Mouse (Mus musculus) embryo, embryonic 11 days (tissue): ENCODE data around the gene Jag1.

Experiments used
- DNase-seq: peaks from one replicate; pipeline ENCODE4 v3.0.0-alpha.2; 2015

The Jag1 gene

GRCm38 (mm10) chr2:137099211-137099734 lies 17.2 kb downstream of the Jag1 start:
- peak; percentile 66 for DNase-seq

GRCm38 (mm10) chr2:137098269-137099035 lies 18.0 kb downstream of the Jag1 start:
- no peak for DNase-seq

- no peak for DNase-seq
Observed at GRCm38 (mm10) chr2:137096981-137097460, 19.4 kb downstream of the Jag1 start.

DNA sequence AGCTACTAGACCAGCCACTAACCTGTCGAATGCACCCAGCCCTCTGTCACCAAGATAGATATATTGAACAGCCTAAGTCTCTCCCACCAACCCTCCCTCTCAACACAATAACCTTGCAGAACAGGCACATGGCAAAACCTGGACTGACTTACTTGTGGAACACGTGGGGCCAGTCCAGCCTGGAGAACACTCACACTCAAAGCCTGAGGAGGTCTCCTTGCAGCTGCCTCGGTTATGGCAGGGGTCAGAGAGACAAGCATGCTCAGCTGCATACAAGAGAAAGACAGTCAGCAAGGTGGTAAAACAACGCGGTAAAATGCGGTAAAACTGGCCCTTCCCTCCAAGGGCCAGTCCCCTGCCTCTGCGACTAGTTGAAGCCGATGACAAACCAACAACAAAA lies 22.1 kb downstream of the Jag1 start:
- DNase-seq = no peak

GRCm38 (mm10) chr2:137093298-137093630 lies 23.2 kb downstream of the Jag1 start:
- DNase-seq = no peak

- DNase-seq = no peak
Observed at GRCm38 (mm10) chr2:137092523-137093297, 23.7 kb downstream of the Jag1 start.

DNA sequence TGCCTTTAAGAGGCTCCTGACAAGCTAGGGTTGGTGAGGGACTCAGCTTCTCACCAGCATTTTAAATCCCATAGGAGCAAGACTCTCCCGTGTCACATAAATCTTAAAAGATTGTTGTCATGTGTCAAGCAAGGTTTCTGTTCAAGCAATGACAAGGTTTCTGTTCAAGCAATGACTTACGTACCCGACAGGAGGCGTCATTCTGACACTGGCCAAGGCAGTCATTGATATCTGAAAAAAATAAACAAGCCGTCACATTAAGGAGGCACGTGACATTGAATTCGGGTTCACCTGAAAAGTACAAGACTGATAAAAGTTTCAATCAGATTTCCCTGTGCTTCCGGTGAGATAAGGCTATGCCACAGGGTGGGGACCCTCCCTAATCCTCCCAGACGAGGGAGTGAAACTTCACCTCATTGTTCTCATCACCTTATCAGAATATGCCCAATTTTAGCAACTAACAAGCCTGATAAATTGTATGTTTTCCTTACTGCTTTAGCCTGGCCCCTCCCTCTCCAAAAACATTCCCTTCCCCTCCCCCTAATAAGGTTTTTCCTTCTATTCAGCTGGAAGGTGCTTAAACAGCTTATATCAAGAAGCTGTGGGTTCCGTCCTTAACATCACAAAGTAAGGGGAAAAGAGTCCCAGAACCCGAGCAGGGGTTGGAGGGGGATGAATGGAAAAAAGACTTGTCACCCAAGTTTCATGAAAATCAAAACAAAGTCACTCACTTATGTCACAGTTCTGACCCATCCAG lies 24.5 kb downstream of the Jag1 start:
- no peak for DNase-seq

GRCm38 (mm10) chr2:137087705-137088104 lies 28.7 kb downstream of the Jag1 start:
- DNase-seq = peak; percentile 75

DNA sequence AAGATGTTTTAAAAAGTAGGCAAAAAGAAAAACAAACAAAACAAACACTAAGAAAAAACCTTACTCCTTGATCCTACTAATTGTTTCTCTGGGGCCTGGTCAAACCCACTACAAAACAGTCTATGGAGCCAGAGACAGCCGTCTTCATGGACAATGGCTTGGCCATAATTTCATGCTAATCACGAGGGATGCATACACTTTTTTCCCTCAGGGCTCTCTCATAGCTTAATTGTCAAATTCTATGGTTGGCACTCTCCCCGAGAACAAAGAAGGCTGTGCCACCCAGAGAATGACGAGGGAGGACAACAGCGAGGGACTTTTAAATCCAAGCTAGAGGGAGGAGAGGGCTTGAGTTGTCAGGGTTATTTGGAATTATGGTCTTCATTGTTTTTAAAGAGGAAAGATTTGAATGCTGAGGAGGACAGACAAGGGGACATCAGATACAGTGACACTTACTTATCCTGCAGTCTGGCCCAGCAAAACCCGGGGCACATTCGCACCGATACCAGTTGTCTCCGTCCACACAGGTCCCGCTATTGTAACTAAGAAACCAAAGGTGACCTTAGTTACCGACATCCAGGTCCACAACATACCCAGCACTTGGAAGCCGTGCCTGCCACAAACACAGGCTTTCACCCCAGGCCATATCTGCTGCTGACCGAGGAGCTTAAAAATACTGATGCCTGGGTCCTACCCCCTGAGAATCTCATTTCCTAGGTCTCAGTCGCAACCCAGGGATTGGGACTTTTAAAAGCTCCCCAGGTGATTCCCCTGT lies 29.6 kb downstream of the Jag1 start:
- no peak for DNase-seq

DNA sequence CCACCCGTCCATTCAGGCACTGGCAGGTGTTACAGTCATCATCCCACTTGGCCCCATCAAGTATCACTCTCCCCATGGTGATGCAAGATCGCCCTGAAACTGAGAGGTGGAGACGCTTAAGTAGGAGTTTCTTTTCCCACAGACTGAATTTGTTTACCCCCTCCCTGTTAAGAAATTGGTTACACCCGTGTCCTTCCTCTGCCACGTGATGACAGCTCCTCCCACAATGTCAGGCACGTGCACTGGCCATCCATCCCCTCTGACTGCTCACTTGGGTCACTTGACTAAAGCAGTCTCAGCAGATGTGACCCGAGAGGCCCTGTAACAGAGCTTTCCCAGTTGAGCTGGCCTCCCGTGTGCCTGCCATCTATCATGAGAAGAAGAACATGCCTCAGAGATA lies 31.2 kb downstream of the Jag1 start:
- DNase-seq = no peak

- no peak for DNase-seq
Observed at GRCm38 (mm10) chr2:137082896-137083620, 33.4 kb downstream of the Jag1 start.

- no peak for DNase-seq
Observed at GRCm38 (mm10) chr2:137081001-137081400, 35.4 kb downstream of the Jag1 start.

GRCm38 (mm10) chr2:137080468-137080867 lies 36.0 kb downstream of the Jag1 start:
- no peak for DNase-seq

- DNase-seq = no peak
Observed at GRCm38 (mm10) chr2:137079721-137080320, 36.6 kb downstream of the Jag1 start.

DNA sequence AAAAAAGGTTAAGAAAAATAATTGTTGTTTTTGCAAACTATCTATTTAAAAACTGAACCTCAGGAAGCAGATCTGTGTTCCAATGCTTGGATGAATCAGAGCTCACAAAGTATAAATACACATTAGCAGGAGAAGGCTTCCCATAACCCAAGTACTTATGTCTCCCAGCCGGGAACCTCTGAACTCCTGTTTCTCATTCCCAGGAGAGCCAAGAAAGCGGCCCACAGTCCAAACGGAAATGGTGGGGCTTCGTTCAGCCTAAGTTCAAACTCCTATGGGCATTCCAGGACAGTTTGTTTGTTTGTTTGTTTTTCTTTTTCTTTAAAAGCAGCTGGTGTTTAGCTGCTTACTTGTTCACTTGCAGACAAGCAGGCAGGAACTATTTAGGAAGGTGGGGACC lies 37.7 kb downstream of the Jag1 start:
- no peak for DNase-seq

DNA sequence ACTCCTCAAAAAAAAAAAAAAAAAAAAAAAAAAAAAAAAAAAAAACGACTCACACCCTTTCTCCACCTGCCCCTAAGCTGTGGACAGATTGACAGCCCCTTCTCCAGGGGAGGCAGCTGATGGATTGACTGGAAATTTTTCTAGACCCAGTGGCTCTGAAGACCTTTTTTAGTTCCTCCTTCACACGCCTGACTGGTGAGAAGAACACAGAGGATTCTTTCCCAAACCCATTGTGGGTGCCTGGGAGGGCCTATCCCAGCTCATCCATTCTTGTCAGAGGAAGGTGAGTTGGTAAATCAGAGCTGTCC lies 42.2 kb downstream of the Jag1 start:
- no peak for DNase-seq

GRCm38 (mm10) chr2:137073473-137074312 lies 42.8 kb downstream of the Jag1 start:
- peak; percentile 56 for DNase-seq

GRCm38 (mm10) chr2:137067479-137068110 lies 48.8 kb downstream of the Jag1 start:
- DNase-seq = no peak

DNA sequence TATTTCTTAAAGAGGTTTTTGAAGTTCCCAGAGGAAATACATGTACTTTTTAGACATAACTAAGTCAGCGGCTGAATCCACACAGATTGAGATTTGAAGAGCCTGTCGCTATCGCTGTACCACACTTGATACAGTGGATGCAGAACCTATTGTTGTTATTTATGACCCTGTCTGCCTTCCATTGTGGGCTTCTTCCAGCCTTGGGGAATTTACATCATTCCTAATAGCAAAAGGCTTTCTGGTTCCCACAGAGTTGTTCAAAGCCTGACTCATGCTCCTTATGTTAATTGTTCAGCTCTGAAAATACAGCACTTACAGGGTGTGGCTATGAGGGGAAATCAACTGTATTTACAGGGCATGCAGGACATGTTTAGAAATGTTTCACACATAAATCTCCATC lies 51.9 kb downstream of the Jag1 start:
- no peak for DNase-seq

DNA sequence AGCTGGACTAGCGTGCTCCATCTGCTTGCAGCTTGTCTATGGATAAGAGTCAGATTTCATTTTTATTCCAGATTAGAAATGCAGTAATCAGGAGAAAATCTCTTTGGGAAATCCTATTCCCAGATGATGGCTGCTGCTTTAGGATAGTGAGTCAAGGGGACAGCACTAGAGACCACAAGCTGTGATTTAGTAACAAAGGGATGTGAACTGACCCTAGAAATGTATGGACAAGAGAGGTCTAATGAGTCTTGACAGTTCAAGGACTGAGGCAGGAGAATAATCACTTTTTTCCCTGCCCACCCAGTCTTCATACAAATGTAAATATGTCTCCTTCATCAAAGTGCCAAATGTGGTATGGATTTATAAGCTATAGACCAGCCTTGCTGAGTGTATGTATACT lies 52.6 kb downstream of the Jag1 start:
- DNase-seq = no peak
